Mouse (Mus musculus) embryonic facial prominence, embryonic 13.5 days (tissue): ENCODE data around the gene Tmem254c. TPM values are rescaled to one million over a fixed set of nuclear protein-coding genes. Genes with fewer than 3 reads are reported as not detected.
"Not testable (repeated sequence)": the region's sequence is repeated elsewhere in the genome, so short reads cannot be mapped to it uniquely, and the experiment has no call there.

ENCODE experiments used
- ATAC-seq: fragments of 200-750 bp; cut with Nextera tagmentation; 2 replicates; pipeline ENCODE4 v1.8.0; 2017; ENCODE audit warnings: low read depth; ENCODE audit not compliant: insufficient number of reproducible peaks, insufficient read depth, low FRiP score, low TSS enrichment
- H3K27ac ChIP-seq: fragments of 300-500 bp; sonication (generic); 2 replicates; pipeline ENCODE4 v1.5.1; 2015; ENCODE audit warnings: moderate library complexity, mild to moderate bottlenecking, inconsistent platforms
- H3K27me3 ChIP-seq: fragments of 300-500 bp; sonication (generic); 2 replicates; pipeline ENCODE4 v1.6.1; 2015; ENCODE audit warnings: mild to moderate bottlenecking, inconsistent platforms
- H3K36me3 ChIP-seq: fragments of 300-500 bp; sonication (generic); 2 replicates; pipeline ENCODE4 v1.6.1; 2015; ENCODE audit warnings: mild to moderate bottlenecking, inconsistent platforms
- H3K4me1 ChIP-seq: fragments of 300-500 bp; sonication (generic); 2 replicates; pipeline ENCODE4 v1.6.1; 2015; ENCODE audit warnings: inconsistent platforms
- H3K4me2 ChIP-seq: fragments of 300-500 bp; sonication (generic); 2 replicates; pipeline ENCODE4 v1.6.1; 2015; ENCODE audit warnings: moderate library complexity, mild to moderate bottlenecking, inconsistent platforms
- H3K4me3 ChIP-seq: fragments of 300-500 bp; sonication (generic); 2 replicates; pipeline ENCODE4 v1.5.1; 2015; ENCODE audit warnings: mild to moderate bottlenecking, inconsistent platforms
- H3K9ac ChIP-seq: fragments of 300-500 bp; sonication (generic); 2 replicates; pipeline ENCODE4 v1.6.1; 2015; ENCODE audit warnings: mild to moderate bottlenecking, inconsistent platforms
- H3K9me3 ChIP-seq: fragments of 300-500 bp; sonication (generic); 2 replicates; pipeline ENCODE4 v1.6.1; 2016; ENCODE audit warnings: inconsistent platforms
- WGBS: fragments of 180-500 bp; shearing (Covaris S2); methylation state at CpG from one replicate; pipeline ENCODE4 v1.1.7; 2015; ENCODE audit warnings: mixed read lengths; 5-methylcytosine and 5-hydroxymethylcytosine counted together
- polyA plus RNA-seq: library from polyadenylated mRNA; unstranded; fragments of >200 nt; fragmentation: Nextera tagmentation; extraction: Ambion mirVana; gene quantifications from 2 replicates; pipeline ENCODE4 v1.2.1, GENCODE M21; 2015

Gene Tmem254c
- polyA plus RNA-seq = 34.0 and 35.7 TPM in 2 replicates

GRCm38 (mm10) chr14:26067325-26067633, at the start of gene Tmem254c:
Gene Tmem254c, minus strand, starts transcription at chr14:26067355.
- not testable (repeated sequence) for H3K4me3 ChIP-seq, H3K36me3 ChIP-seq, H3K4me2 ChIP-seq, H3K27ac ChIP-seq, H3K4me1 ChIP-seq, ATAC-seq, H3K9ac ChIP-seq, H3K27me3 ChIP-seq, H3K9me3 ChIP-seq
- WGBS = no CpG with 5 or more reads among the region's 10 CpGs

DNA sequence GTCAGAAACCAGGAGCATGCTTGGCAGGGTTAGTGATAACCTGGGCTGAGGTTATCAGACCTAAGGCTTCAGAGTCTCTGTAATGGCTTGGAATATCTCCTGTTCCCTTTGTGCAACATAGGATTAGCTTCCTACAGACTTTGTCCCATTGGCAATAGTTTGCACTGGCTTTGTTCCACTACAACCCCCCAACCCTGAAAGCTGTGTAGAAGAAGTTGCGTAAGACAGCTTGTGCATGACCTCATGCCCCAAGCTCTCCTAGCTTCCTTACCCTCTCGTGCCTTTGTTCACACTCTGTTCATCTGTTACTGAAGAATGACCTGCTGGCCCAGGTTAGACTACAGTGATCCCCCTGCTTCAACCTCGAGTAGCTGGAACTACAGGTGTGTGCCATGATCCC, 30.5 kb upstream of the Tmem254c start:
- H3K27me3 ChIP-seq, H3K27ac ChIP-seq, H3K9ac ChIP-seq, H3K4me3 ChIP-seq, H3K36me3 ChIP-seq, H3K4me1 ChIP-seq, H3K4me2 ChIP-seq, ATAC-seq, H3K9me3 ChIP-seq: not testable (repeated sequence)
- no CpG with 5 or more reads among the region's 3 CpGs for WGBS

DNA sequence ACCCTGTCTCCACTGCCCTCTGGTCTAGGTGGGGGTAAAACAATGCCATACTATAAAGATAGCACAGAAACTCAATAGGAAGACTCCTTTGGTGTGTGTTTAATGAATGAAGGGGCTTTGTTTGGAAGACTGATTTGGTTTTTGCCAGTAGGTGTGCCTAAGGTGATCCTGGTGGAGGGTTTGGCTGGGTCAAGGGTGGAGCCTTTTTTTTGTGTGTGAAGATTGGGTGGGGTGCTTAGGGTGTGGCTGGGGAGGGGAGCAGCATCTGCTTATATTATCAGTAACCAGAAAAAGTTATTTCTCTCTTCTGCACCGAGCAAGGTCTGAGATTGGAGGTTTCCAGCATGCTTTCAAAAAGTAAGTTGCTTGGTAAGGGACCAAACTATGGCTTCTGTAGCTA, 14.8 kb upstream of the Tmem254c start, which contains the start of gene Cphx3:
Gene Cphx3, plus strand, starts transcription at position 301 of the 400 bp plus-strand sequence.
- H3K4me2 ChIP-seq, H3K27ac ChIP-seq, H3K9ac ChIP-seq, H3K4me3 ChIP-seq, H3K27me3 ChIP-seq, H3K4me1 ChIP-seq, ATAC-seq, H3K9me3 ChIP-seq, H3K36me3 ChIP-seq: not testable (repeated sequence)
- no CpG with 5 or more reads among the region's 1 CpGs for WGBS

DNA sequence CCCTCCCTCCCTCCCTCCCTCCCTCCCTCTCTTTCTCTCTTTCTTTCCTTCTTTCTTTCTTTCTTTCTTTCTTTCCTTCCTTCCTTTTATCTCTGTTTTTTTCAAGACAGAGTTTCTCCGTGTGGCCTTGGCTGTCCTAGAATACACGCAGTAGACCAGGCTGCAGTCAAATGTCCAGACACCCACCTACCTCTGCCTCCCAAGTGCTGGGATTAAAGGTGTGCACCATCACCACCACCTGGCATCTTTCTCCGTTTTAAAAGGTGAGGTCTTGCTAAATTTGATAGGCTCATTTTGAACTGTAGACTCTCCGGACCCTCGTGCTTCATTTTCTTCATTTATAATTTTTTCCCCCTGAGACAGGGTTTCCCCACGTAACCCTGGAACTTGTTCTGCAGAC, 14.1 kb upstream of the Tmem254c start, which contains the start of gene Cphx2:
Gene Cphx2, plus strand, starts transcription at position 301 of the 400 bp plus-strand sequence.
- not testable (repeated sequence) for H3K27me3 ChIP-seq, H3K9ac ChIP-seq, H3K4me1 ChIP-seq, H3K27ac ChIP-seq, H3K4me2 ChIP-seq, H3K9me3 ChIP-seq, H3K36me3 ChIP-seq, ATAC-seq, H3K4me3 ChIP-seq
- WGBS = no CpG with 5 or more reads among the region's 6 CpGs

- not testable (repeated sequence) for H3K9ac ChIP-seq, H3K4me3 ChIP-seq, H3K27me3 ChIP-seq, ATAC-seq, H3K27ac ChIP-seq, H3K9me3 ChIP-seq, H3K36me3 ChIP-seq, H3K4me2 ChIP-seq, H3K4me1 ChIP-seq
- no CpG with 5 or more reads among the region's 5 CpGs for WGBS
Measured at GRCm38 (mm10) chr14:26076620-26077390, 9.7 kb upstream of the Tmem254c start.

DNA sequence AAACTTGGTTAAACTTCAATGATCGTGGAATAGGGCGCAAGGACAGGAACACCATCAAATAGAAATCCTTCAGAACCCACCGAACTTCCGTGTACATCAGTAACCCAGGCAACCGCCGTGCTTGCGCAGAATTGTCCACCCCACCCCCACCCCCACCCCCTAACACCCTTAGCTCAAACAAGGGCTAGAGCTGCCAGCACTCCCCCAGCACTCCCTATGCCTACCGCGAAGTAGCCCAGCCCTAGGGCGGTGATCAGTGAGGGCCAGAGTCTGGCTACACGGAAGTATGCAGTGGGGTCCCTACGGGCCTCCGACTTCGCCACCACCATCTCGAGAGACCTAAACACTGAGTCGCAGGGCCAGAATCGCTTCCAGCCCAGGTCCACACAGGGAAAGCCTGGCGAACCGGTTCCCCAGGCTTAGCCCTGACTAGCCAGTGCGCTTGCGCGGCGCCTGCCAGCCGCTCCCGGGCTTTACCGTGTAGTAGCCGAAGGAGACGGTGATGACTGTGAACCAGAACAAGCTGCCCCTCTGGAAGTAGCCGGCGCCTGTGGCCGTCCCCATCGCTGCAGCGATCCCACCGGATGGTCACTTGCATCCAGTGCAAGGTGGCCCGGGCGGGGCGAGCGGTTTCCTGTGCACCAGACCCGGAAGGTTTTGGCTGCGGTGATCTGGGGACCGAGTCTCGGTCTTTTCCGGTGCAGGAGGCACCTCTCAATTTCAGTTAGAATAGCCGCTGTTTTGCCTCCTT, 406 bp downstream of the Tmem254c start:
- not testable (repeated sequence) for H3K4me3 ChIP-seq, H3K9ac ChIP-seq, H3K36me3 ChIP-seq, ATAC-seq, H3K27ac ChIP-seq, H3K4me2 ChIP-seq, H3K4me1 ChIP-seq, H3K27me3 ChIP-seq, H3K9me3 ChIP-seq
- WGBS = no CpG with 5 or more reads among the region's 44 CpGs

DNA sequence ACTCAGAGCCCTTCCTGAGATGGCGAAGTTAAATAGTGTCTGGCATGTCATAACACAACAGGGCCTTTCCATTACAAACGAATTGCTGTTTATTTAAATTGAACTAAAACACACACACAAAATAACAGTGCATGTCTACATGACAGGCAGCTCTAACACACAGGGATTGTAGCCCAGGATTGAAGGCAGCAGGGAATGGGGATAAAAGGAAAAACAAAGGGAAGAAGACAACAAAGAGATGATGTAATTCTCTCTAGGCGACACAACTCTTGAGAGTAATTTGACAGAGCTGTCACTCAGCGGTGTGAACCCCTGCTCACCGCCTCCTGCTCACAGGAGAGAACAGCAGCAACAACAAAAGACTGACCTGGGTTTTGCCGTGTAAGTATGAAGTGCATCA, 7.8 kb downstream of the Tmem254c start:
- ATAC-seq, H3K4me1 ChIP-seq, H3K4me3 ChIP-seq, H3K27me3 ChIP-seq, H3K4me2 ChIP-seq, H3K9ac ChIP-seq, H3K27ac ChIP-seq, H3K36me3 ChIP-seq, H3K9me3 ChIP-seq: not testable (repeated sequence)
- no CpG with 5 or more reads among the region's 6 CpGs for WGBS

- WGBS = no CpG with 5 or more reads among the region's 3 CpGs
- not testable (repeated sequence) for H3K9ac ChIP-seq, H3K9me3 ChIP-seq, H3K36me3 ChIP-seq, H3K27ac ChIP-seq, H3K4me3 ChIP-seq, H3K27me3 ChIP-seq, ATAC-seq, H3K4me1 ChIP-seq, H3K4me2 ChIP-seq
Measured at GRCm38 (mm10) chr14:26058184-26058583, 9.0 kb downstream of the Tmem254c start.

GRCm38 (mm10) chr14:26048767-26049166, 18.4 kb downstream of the Tmem254c start:
- H3K4me2 ChIP-seq, ATAC-seq, H3K9me3 ChIP-seq, H3K27ac ChIP-seq, H3K4me3 ChIP-seq, H3K36me3 ChIP-seq, H3K4me1 ChIP-seq, H3K9ac ChIP-seq, H3K27me3 ChIP-seq: not testable (repeated sequence)
- WGBS = no CpG with 5 or more reads among the region's 9 CpGs

DNA sequence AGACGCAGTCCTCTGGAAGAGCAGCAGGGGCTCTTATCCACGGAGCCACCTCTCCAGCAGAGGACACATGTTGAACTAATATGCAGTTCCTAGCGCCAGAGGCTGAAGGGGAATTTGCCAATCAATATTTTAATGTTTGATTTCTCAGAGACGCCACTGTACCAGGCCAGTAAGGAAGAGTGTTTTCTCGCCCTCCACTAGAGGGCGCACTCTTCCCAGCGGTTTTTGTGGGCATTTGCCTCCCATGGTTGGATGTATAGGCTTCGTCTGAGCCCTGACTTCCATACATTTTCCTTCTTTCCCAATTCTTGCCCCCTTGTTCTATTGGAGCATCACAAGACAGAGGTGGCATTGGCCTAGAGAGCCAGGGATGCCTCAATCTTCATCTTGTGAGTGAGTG, 20.1 kb downstream of the Tmem254c start:
- H3K9me3 ChIP-seq, H3K36me3 ChIP-seq, H3K9ac ChIP-seq, H3K27me3 ChIP-seq, H3K4me3 ChIP-seq, ATAC-seq, H3K27ac ChIP-seq, H3K4me1 ChIP-seq, H3K4me2 ChIP-seq: not testable (repeated sequence)
- WGBS = no CpG with 5 or more reads among the region's 8 CpGs

GRCm38 (mm10) chr14:26045007-26045406, 22.1 kb downstream of the Tmem254c start:
- H3K27me3 ChIP-seq, H3K9me3 ChIP-seq, H3K27ac ChIP-seq, H3K4me2 ChIP-seq, H3K4me1 ChIP-seq, H3K4me3 ChIP-seq, H3K36me3 ChIP-seq, H3K9ac ChIP-seq, ATAC-seq: not testable (repeated sequence)
- WGBS = no CpG with 5 or more reads among the region's 5 CpGs

DNA sequence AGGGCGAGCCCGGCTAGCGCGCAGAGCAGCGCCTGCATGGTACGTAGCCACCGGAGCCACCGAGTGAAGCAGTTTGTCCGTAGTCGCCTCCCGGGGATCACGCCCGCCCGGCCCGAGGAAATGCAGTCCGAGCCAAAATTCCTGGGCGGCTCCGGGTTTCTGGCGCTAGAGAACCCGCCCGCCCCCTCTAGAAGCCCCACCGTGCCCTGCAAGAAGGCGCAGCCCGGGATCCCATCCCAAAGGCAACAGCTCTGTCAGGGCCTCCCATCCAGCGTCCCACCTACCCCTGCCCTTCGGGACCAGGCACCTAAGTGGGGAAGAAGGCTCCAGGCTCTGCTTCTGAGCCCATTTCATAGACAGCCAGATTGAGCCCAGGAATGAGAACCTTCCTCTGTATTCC, 24.5 kb downstream of the Tmem254c start, which contains the start of gene Gm9780:
Gene Gm9780, minus strand, starts transcription at position 101 of the 400 bp plus-strand sequence.
- not testable (repeated sequence) for H3K4me1 ChIP-seq, H3K27me3 ChIP-seq, H3K4me2 ChIP-seq, H3K27ac ChIP-seq, H3K36me3 ChIP-seq, H3K9ac ChIP-seq, H3K9me3 ChIP-seq, ATAC-seq, H3K4me3 ChIP-seq
- WGBS = no CpG with 5 or more reads among the region's 26 CpGs
